Mouse (Mus musculus) adrenal gland, adult 10 weeks (tissue): ENCODE measurements around the gene Gm8765. TPM values are rescaled to one million over a fixed set of nuclear protein-coding genes. Genes with fewer than 3 reads are reported as not detected.

Source experiments
- polyA plus RNA-seq: library from polyadenylated mRNA; stranded (reverse); fragments of 350-450 nt; fragmentation: Illumina TruSeq; extraction: RNeasy Lipid Tissue Mini Kit (QIAGEN cat#74804); gene quantifications from one replicate; pipeline ENCODE4 v1.2.3, GENCODE M21; 2014; ENCODE audit warnings: low read depth, low replicate concordance

Gm8765 gene
- not detected for polyA plus RNA-seq

DNA sequence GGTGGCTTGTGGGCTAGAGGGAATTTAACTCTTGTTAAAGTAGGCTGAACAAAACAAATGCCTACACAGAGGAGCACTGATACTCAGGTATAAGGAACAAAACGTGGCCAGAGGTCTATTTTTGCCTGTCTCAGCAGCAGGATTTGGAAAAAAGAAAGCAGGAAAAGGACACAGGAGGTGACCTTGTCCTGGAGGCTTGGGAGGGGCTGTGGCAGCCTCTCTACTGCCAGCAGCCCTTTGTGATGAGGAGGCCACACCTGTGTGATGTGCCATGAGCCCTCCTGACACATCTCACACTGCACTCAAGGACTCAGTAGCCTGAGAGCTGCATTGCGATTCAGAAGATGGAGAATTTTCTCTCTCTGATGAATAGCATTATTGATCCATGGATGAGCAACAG lies at the start of gene Gm8765:
Gm8765 (plus strand) TSS at position 301 of the 400 bp plus-strand sequence.

Other genes starting within 250 kb of the Gm8765 start
- not detected for gene Nutm2, start 231.0 kb upstream of the Gm8765 start, polyA plus RNA-seq
- not detected for gene Gm904, start 55.1 kb upstream of the Gm8765 start, polyA plus RNA-seq